Mouse (Mus musculus): ENCODE results near the gene Syne1. TPM values are rescaled to one million over a fixed set of nuclear protein-coding genes. Genes with fewer than 3 reads are reported as not detected.
A peak's percentile ranks its signal among the peaks of the same experiment; 100 is the strongest.

Gene Syne1
- total and polyA plus RNA-seq, 3 experiments = 5.3 to 6.8 TPM; not detected in 1

- no peak within 1 kb of the TSS; a peak in 1 of 4 replicates for H3K4me3 ChIP-seq (ENCODE audit: control insufficient read depth in 1 of 2, insufficient read depth in 1 of 2, low read depth in 2 of 2, low read length in 2 of 2)
- H3K27ac ChIP-seq (ENCODE audit: control insufficient read depth, low read depth, low read length) = peak within 1 kb of the TSS; percentile 28; the same call in 1 of the 2 replicates
- no peaks in the 10 kb centered on the region for H3K79me2 ChIP-seq (ENCODE audit: control insufficient read depth, insufficient read depth, low read length, poor library complexity)
- peaks cover 0 to 8% of the 10 kb centered on the region in 2 experiments; a peak in 2 of 4 replicates for H3K4me1 ChIP-seq (ENCODE audit: control insufficient read depth in 1 of 2, insufficient read depth in 2 of 2, low read length in 2 of 2)
- DNase-seq (ENCODE audit: low read depth, low spot score) = peak; percentile 63
- H3K27me3 ChIP-seq (ENCODE audit: control insufficient read depth in 1 of 2, insufficient read depth in 2 of 2, low read length in 2 of 2) = no peaks in the 10 kb centered on the region; a peak in 1 of 4 replicates
- peaks cover 0 to 3% of the 10 kb centered on the region in 2 experiments; a peak in 2 of 4 replicates for H3K36me3 ChIP-seq (ENCODE audit: control insufficient read depth in 1 of 2, insufficient read depth in 2 of 2, low read length in 2 of 2)
- 0 out of 2 replicates have a peak, but pooled peaks have one; percentile 52 for TF ChIP-seq ETS1 (IDR thresholded peaks at IDR 0.05; ENCODE audit: low read depth, low read length)
- TF ChIP-seq MAZ (IDR thresholded peaks at IDR 0.05; ENCODE audit: low read depth, low read length) = no peak
- no peak for TF ChIP-seq RAD21 (IDR thresholded peaks at IDR 0.05; ENCODE audit: low read depth, low read length)
- TF ChIP-seq USF1 (IDR thresholded peaks at IDR 0.05; ENCODE audit: low read depth, low read length) = no peak
- peak; percentile 77 to 82 for TF ChIP-seq EP300 (IDR thresholded peaks at IDR 0.05; ENCODE audit: low read depth in 1 of 2, low read length in 2 of 2)
- TF ChIP-seq BHLHE40 (IDR thresholded peaks at IDR 0.05; ENCODE audit: borderline replicate concordance, low read depth, low read length) = no peak
- TF ChIP-seq ZMIZ1 (IDR thresholded peaks at IDR 0.05; ENCODE audit: low read depth, low read length) = no peak
- peak; percentile 46 for TF ChIP-seq GATA1 (IDR thresholded peaks at IDR 0.05; ENCODE audit: low read depth, low read length)
- TF ChIP-seq TAL1 (IDR thresholded peaks at IDR 0.05; ENCODE audit: low read length) = peak; percentile 68
- TF ChIP-seq ELF1 (IDR thresholded peaks at IDR 0.05; ENCODE audit: low read depth, low read length) = no peak
- TF ChIP-seq E2F4 (IDR thresholded peaks at IDR 0.05; ENCODE audit: borderline replicate concordance, low read depth, low read length) = no peak
- TF ChIP-seq JUND (IDR thresholded peaks at IDR 0.05; ENCODE audit: low read depth, low read length) = no peak
- peak; percentile 18; the same call in 1 of the 2 replicates for TF ChIP-seq TCF12 (IDR thresholded peaks at IDR 0.05; ENCODE audit: low read depth, low read length)
- no peak for TF ChIP-seq NRF1 (IDR thresholded peaks at IDR 0.05; ENCODE audit: insufficient read depth, low read depth, low read length, poor library complexity, severe bottlenecking)
- H3K9me3 ChIP-seq (replicated peaks; ENCODE audit: insufficient read depth, low read length) = no peaks in the 10 kb centered on the region
- H3K9ac ChIP-seq (ENCODE audit: control insufficient read depth, low read depth, low read length, poor library complexity, severe bottlenecking) = no peak within 1 kb of the TSS
Measured at GRCm38 (mm10) chr10:5593464-5593863, 42.2 kb upstream of the Syne1 start, which contains the start of gene Myct1. TSS of gene Myct1 (plus strand) at chr10:5593775.

- TF ChIP-seq NRF1 (IDR thresholded peaks at IDR 0.05; ENCODE audit: insufficient read depth, low read depth, low read length, poor library complexity, severe bottlenecking) = no peak
- no peak for TF ChIP-seq KAT2A (conservative IDR thresholded peaks at IDR 0.05; ENCODE audit: low read depth, low read length)
- TF ChIP-seq E2F4 (IDR thresholded peaks at IDR 0.05; ENCODE audit: borderline replicate concordance, low read depth, low read length) = no peak
- TF ChIP-seq UBTF (IDR thresholded peaks at IDR 0.05; ENCODE audit: borderline replicate concordance, insufficient read depth, low read depth, low read length) = no peak
- TF ChIP-seq MAZ (IDR thresholded peaks at IDR 0.05; ENCODE audit: low read depth, low read length) = no peak
- TF ChIP-seq RCOR1 (IDR thresholded peaks at IDR 0.05; ENCODE audit: low read depth, low read length) = no peak
- TF ChIP-seq ELF1 (IDR thresholded peaks at IDR 0.05; ENCODE audit: low read depth, low read length) = no peak
- TF ChIP-seq HCFC1 (IDR thresholded peaks at IDR 0.05; ENCODE audit: low read depth, low read length) = no peak
- TF ChIP-seq NELFE (IDR thresholded peaks at IDR 0.05; ENCODE audit: low read depth, low read length) = no peak
- no peak for TF ChIP-seq SIN3A (IDR thresholded peaks at IDR 0.05; ENCODE audit: low read length)
- Histone ChIP-seq H3K27me3 (ENCODE audit: control insufficient read depth in 1 of 2, insufficient read depth in 2 of 2, low read length in 2 of 2) (no peaks in the 10 kb centered on the region; a peak in 1 of 4 replicates), H3K27ac (ENCODE audit: control insufficient read depth, low read depth, low read length) (no peak overlapping the region), H3K9ac (ENCODE audit: control insufficient read depth, low read depth, low read length, poor library complexity, severe bottlenecking) (no peak overlapping the region), H3K36me3 (ENCODE audit: control insufficient read depth in 1 of 2, insufficient read depth in 2 of 2, low read length in 2 of 2) (peaks cover 0 to 3% of the 10 kb centered on the region in 2 experiments; a peak in 2 of 4 replicates), H3K4me3 (ENCODE audit: control insufficient read depth in 1 of 2, insufficient read depth in 1 of 2, low read depth in 2 of 2, low read length in 2 of 2) (no peak overlapping the region), H3K79me2 (ENCODE audit: control insufficient read depth, insufficient read depth, low read length, poor library complexity) (no peaks in the 10 kb centered on the region), H3K9me3 (replicated peaks; ENCODE audit: insufficient read depth, low read length) (no peaks in the 10 kb centered on the region), H3K4me1 (ENCODE audit: control insufficient read depth in 1 of 2, insufficient read depth in 2 of 2, low read length in 2 of 2) (peaks cover 0 to 8% of the 10 kb centered on the region in 2 experiments; a peak in 2 of 4 replicates)
- no peak for DNase-seq (ENCODE audit: low read depth, low spot score)
Measured at GRCm38 (mm10) chr10:5591996-5592395, 40.7 kb upstream of the Syne1 start.

All from MEL (cell line).